Mouse (Mus musculus) cortical plate, adult 2 months (tissue): ENCODE data around the gene Kmt2a.

Source experiments
- CTCF ChIP-seq: fragments of 200-500 bp; IDR thresholded peaks from 2 replicates; pipeline ENCODE4 v1.5.1; 2011; ENCODE audit warnings: mild to moderate bottlenecking, control low read depth, low read length; ENCODE audit not compliant: insufficient read depth; ENCODE audit errors: extremely low read depth
- POLR2A ChIP-seq: fragments of 200-500 bp; IDR thresholded peaks from 2 replicates; pipeline ENCODE4 v1.6.1; 2011; ENCODE audit warnings: mild to moderate bottlenecking, low read length, control low read depth; ENCODE audit not compliant: insufficient read depth; ENCODE audit errors: extremely low read depth

- TF ChIP-seq CTCF (no peak), POLR2A (no peak)
These were observed 66.9 kb downstream of the Kmt2a start for GRCm38 (mm10) chr9:44814179-44814578.
